Mouse (Mus musculus): ENCODE data around the gene Cd47.

DNA sequence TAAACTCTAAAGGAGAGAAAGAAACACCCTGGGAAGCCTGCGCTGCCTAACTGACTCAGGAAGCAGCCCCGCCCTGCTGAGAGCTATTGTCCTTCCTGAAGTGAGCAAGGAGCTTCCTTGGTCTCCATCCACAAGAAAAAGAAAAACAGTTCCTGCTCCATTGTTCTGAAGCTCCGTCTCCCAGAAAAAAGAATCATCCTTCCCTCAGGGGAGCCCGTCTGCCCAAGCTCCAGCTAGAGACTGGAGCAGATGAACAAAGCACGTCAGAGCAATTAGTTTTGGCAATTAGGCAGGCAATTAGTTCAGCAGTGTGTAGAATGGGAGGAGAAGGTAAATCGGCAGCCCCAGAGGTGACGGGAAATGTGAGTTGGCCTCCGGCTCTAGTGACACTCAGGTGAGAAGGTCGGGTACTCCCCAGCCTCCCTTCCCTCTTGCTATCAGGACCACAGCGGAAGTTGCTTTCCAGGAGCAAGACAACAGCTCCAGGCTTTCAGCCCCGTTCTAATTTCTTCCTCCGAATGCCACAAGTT is 3.7 kb downstream of the Cd47 start:
- no peak for TF ChIP-seq CTCF (conservative IDR thresholded peaks at IDR 0.05; ENCODE audit: low read length)
- no peak for TF ChIP-seq POU5F1 (IDR thresholded peaks at IDR 0.05; ENCODE audit: borderline replicate concordance, low read length)
- TF ChIP-seq NANOG (IDR thresholded peaks at IDR 0.05; ENCODE audit: borderline replicate concordance, low read length) = peak; percentile 86

Data from E14TG2a.4 (cell line).